Mouse (Mus musculus) stomach, embryonic 15.5 days (tissue): ENCODE results near the gene Poll. TPM values are rescaled to one million over a fixed set of nuclear protein-coding genes. Genes with fewer than 3 reads are reported as not detected.
A peak's percentile ranks its signal among the peaks of the same experiment; 100 is the strongest.

Experiments used
- ATAC-seq: fragments of 200-750 bp; cut with Nextera tagmentation; 2 replicates; pipeline ENCODE4 v1.8.0; 2017; ENCODE audit warnings: low read depth, moderate number of reproducible peaks, moderate TSS enrichment; ENCODE audit not compliant: insufficient read depth, low FRiP score
- H3K27ac ChIP-seq: fragments of 300-500 bp; sonication (generic); 2 replicates; pipeline ENCODE4 v1.5.1; 2015; ENCODE audit warnings: mild to moderate bottlenecking, inconsistent platforms
- H3K27me3 ChIP-seq: fragments of 300-500 bp; sonication (generic); replicated peaks from 2 replicates; pipeline ENCODE4 v1.6.1; 2015; ENCODE audit warnings: inconsistent platforms
- H3K36me3 ChIP-seq: fragments of 300-500 bp; sonication (generic); 2 replicates; pipeline ENCODE4 v1.6.1; 2015; ENCODE audit warnings: inconsistent platforms
- H3K4me1 ChIP-seq: fragments of 300-500 bp; sonication (generic); 2 replicates; pipeline ENCODE4 v1.6.1; 2015; ENCODE audit warnings: inconsistent platforms
- H3K4me2 ChIP-seq: fragments of 300-500 bp; sonication (generic); 2 replicates; pipeline ENCODE4 v1.6.1; 2015; ENCODE audit warnings: mild to moderate bottlenecking, inconsistent platforms
- H3K4me3 ChIP-seq: fragments of 300-500 bp; sonication (generic); replicated peaks from 2 replicates; pipeline ENCODE4 v1.5.1; 2015; ENCODE audit warnings: inconsistent platforms
- H3K9ac ChIP-seq: fragments of 300-500 bp; sonication (generic); 2 replicates; pipeline ENCODE4 v1.6.1; 2015; ENCODE audit warnings: inconsistent platforms
- H3K9me3 ChIP-seq: fragments of 300-500 bp; sonication (generic); 2 replicates; pipeline ENCODE4 v1.6.1; 2016; ENCODE audit warnings: inconsistent platforms
- WGBS: fragments of 180-500 bp; shearing (Covaris S2); methylation state at CpG from one replicate; pipeline ENCODE4 v1.1.7; 2015; 5-methylcytosine and 5-hydroxymethylcytosine counted together
- polyA plus RNA-seq: library from polyadenylated mRNA; unstranded; fragments of >200 nt; fragmentation: Nextera tagmentation; extraction: Ambion mirVana; gene quantifications from 2 replicates; pipeline ENCODE4 v1.2.1, GENCODE M21; 2015

Poll gene
- polyA plus RNA-seq, 1 experiment from 2014 or later = 12.5 TPM

GRCm38 (mm10) chr19:45530200-45530995 lies 29.9 kb downstream of the Poll start:
- Histone ChIP-seq H3K9me3 (no peaks in the 10 kb centered on the region), H3K36me3 (0 out of 2 replicates have a peak, but pooled peaks cover 4% of the 10 kb centered on the region), H3K4me3 (no peak overlapping the region), H3K27ac (no peak overlapping the region), H3K27me3 (no peaks in the 10 kb centered on the region), H3K9ac (no peak overlapping the region), H3K4me2 (no peak overlapping the region), H3K4me1 (no peaks in the 10 kb centered on the region)
- WGBS = 66% methylated on average over 15 of the region's 15 CpGs
- peak; percentile 29 for ATAC-seq

- Histone ChIP-seq H3K36me3 (0 out of 2 replicates have a peak, but pooled peaks cover 4% of the 10 kb centered on the region), H3K4me1 (no peaks in the 10 kb centered on the region), H3K4me2 (no peak overlapping the region), H3K27me3 (no peaks in the 10 kb centered on the region), H3K4me3 (no peak overlapping the region), H3K9me3 (no peaks in the 10 kb centered on the region), H3K27ac (no peak overlapping the region), H3K9ac (no peak overlapping the region)
- WGBS = 76% methylated on average over 5 of the region's 5 CpGs
- no peak for ATAC-seq
Observed at GRCm38 (mm10) chr19:45529294-45529693, 31.0 kb downstream of the Poll start.

- Histone ChIP-seq H3K4me1 (no peaks in the 10 kb centered on the region), H3K27me3 (no peaks in the 10 kb centered on the region), H3K9ac (no peak overlapping the region), H3K9me3 (no peaks in the 10 kb centered on the region), H3K36me3 (0 out of 2 replicates have a peak, but pooled peaks cover 4% of the 10 kb centered on the region), H3K4me3 (no peak overlapping the region), H3K4me2 (no peak overlapping the region), H3K27ac (no peak overlapping the region)
- 78% methylated on average over 10 of the region's 10 CpGs for WGBS
- ATAC-seq = no peak
Observed at GRCm38 (mm10) chr19:45527931-45528534, 32.3 kb downstream of the Poll start.

GRCm38 (mm10) chr19:45527382-45527781 lies 32.9 kb downstream of the Poll start:
- H3K4me2 ChIP-seq = no peak overlapping the region
- H3K4me3 ChIP-seq = no peak overlapping the region
- ATAC-seq = no peak
- H3K36me3 ChIP-seq = 0 out of 2 replicates have a peak, but pooled peaks cover 4% of the 10 kb centered on the region
- no peak overlapping the region for H3K27ac ChIP-seq
- WGBS = 79% methylated on average over 7 of the region's 7 CpGs
- H3K9ac ChIP-seq = no peak overlapping the region
- no peaks in the 10 kb centered on the region for H3K4me1 ChIP-seq
- no peaks in the 10 kb centered on the region for H3K9me3 ChIP-seq
- H3K27me3 ChIP-seq = no peaks in the 10 kb centered on the region

- no peak overlapping the region for H3K4me3 ChIP-seq
- no peak overlapping the region for H3K4me2 ChIP-seq
- WGBS = 90% methylated on average over 12 of the region's 12 CpGs
- peaks cover 22% of the 10 kb centered on the region; the same call in 1 of the 2 replicates for H3K36me3 ChIP-seq
- no peaks in the 10 kb centered on the region for H3K27me3 ChIP-seq
- ATAC-seq = no peak
- no peak overlapping the region for H3K9ac ChIP-seq
- H3K4me1 ChIP-seq = no peaks in the 10 kb centered on the region
- no peaks in the 10 kb centered on the region for H3K9me3 ChIP-seq
- no peak overlapping the region for H3K27ac ChIP-seq
Observed at GRCm38 (mm10) chr19:45516264-45516663, 44.1 kb downstream of the Poll start.

- H3K36me3 ChIP-seq = peaks cover 18% of the 10 kb centered on the region; the same call in 1 of the 2 replicates
- H3K9ac ChIP-seq = no peak overlapping the region
- 90% methylated on average over 2 of the region's 2 CpGs for WGBS
- no peak overlapping the region for H3K4me3 ChIP-seq
- no peaks in the 10 kb centered on the region for H3K9me3 ChIP-seq
- H3K27me3 ChIP-seq = no peaks in the 10 kb centered on the region
- ATAC-seq = no peak
- no peak overlapping the region for H3K27ac ChIP-seq
- H3K4me2 ChIP-seq = no peak overlapping the region
- H3K4me1 ChIP-seq = no peaks in the 10 kb centered on the region
Observed at GRCm38 (mm10) chr19:45515341-45515740, 45.0 kb downstream of the Poll start.

- no peak overlapping the region for H3K9ac ChIP-seq
- WGBS = 81% methylated on average over 4 of the region's 4 CpGs
- H3K9me3 ChIP-seq = no peaks in the 10 kb centered on the region
- H3K4me2 ChIP-seq = no peak overlapping the region
- no peaks in the 10 kb centered on the region for H3K4me1 ChIP-seq
- no peak overlapping the region for H3K27ac ChIP-seq
- no peaks in the 10 kb centered on the region for H3K27me3 ChIP-seq
- H3K36me3 ChIP-seq = peaks cover 15% of the 10 kb centered on the region; the same call in 1 of the 2 replicates
- ATAC-seq = no peak
- H3K4me3 ChIP-seq = no peak overlapping the region
Observed at GRCm38 (mm10) chr19:45511406-45511805, 48.9 kb downstream of the Poll start.

GRCm38 (mm10) chr19:45510680-45511079 lies 49.7 kb downstream of the Poll start:
- peaks cover 15% of the 10 kb centered on the region; the same call in 1 of the 2 replicates for H3K36me3 ChIP-seq
- no peaks in the 10 kb centered on the region for H3K27me3 ChIP-seq
- no peak for ATAC-seq
- H3K4me2 ChIP-seq = no peak overlapping the region
- H3K4me1 ChIP-seq = no peaks in the 10 kb centered on the region
- H3K9ac ChIP-seq = no peak overlapping the region
- H3K27ac ChIP-seq = no peak overlapping the region
- no peaks in the 10 kb centered on the region for H3K9me3 ChIP-seq
- no peak overlapping the region for H3K4me3 ChIP-seq
- WGBS = 75% methylated on average over 3 of the region's 3 CpGs

- no peak overlapping the region for H3K4me3 ChIP-seq
- 0 out of 2 replicates have a peak, but pooled peaks cover 2% of the 10 kb centered on the region for H3K36me3 ChIP-seq
- no peak overlapping the region for H3K4me2 ChIP-seq
- H3K9ac ChIP-seq = no peak overlapping the region
- H3K9me3 ChIP-seq = no peaks in the 10 kb centered on the region
- no peak overlapping the region for H3K27ac ChIP-seq
- H3K27me3 ChIP-seq = no peaks in the 10 kb centered on the region
- 72% methylated on average over 19 of the region's 19 CpGs for WGBS
- no peak for ATAC-seq
- no peaks in the 10 kb centered on the region for H3K4me1 ChIP-seq
Observed at GRCm38 (mm10) chr19:45507531-45507930, 52.8 kb downstream of the Poll start.

GRCm38 (mm10) chr19:45505446-45505845 lies 54.9 kb downstream of the Poll start:
- ATAC-seq = no peak
- Histone ChIP-seq H3K4me1 (no peaks in the 10 kb centered on the region), H3K4me2 (no peak overlapping the region), H3K9me3 (no peaks in the 10 kb centered on the region), H3K9ac (no peak overlapping the region), H3K27me3 (no peaks in the 10 kb centered on the region), H3K4me3 (no peak overlapping the region), H3K36me3 (0 out of 2 replicates have a peak, but pooled peaks cover 2% of the 10 kb centered on the region), H3K27ac (no peak overlapping the region)
- WGBS = 87% methylated on average over 7 of the region's 7 CpGs
